Mouse (Mus musculus): ENCODE results near the gene Tjp2.

- TF ChIP-seq EP300 (IDR thresholded peaks at IDR 0.05; ENCODE audit: low read depth), result no peak
- no peak for TF ChIP-seq CTCF (IDR thresholded peaks at IDR 0.05; ENCODE audit: low read depth)
Observed at GRCm38 (mm10) chr19:24216771-24217170, 8.1 kb downstream of the Tjp2 start.

Data from heart, postnatal 0 days (tissue).